Mouse (Mus musculus) midbrain, embryonic 14.5 days (tissue): ENCODE measurements around the gene Casq1. TPM values are rescaled to one million over a fixed set of nuclear protein-coding genes. Genes with fewer than 3 reads are reported as not detected.
A peak's percentile ranks its signal among the peaks of the same experiment; 100 is the strongest.

Source experiments
- ATAC-seq: fragments of 200-750 bp; cut with Nextera tagmentation; 2 replicates; pipeline ENCODE4 v1.8.0; 2017; ENCODE audit warnings: moderate number of reproducible peaks, moderate library complexity; ENCODE audit not compliant: low FRiP score, low TSS enrichment
- DNase-seq: peaks from one replicate; pipeline ENCODE4 v3.0.0-alpha.2; 2015
- H3K27ac ChIP-seq: fragments of 300-500 bp; sonication (generic); replicated peaks from 2 replicates; pipeline ENCODE4 v1.5.1; 2014; ENCODE audit warnings: mild to moderate bottlenecking, low read depth, low read length, moderate library complexity
- H3K27me3 ChIP-seq: fragments of 300-500 bp; sonication (generic); 2 replicates; pipeline ENCODE4 v1.6.1; 2014; ENCODE audit warnings: low read length, control low read depth, mixed read lengths; ENCODE audit not compliant: control insufficient read depth, insufficient read depth
- H3K36me3 ChIP-seq: fragments of 300-500 bp; sonication (generic); 2 replicates; pipeline ENCODE4 v1.6.1; 2014; ENCODE audit warnings: low read length, control low read depth; ENCODE audit not compliant: control insufficient read depth, insufficient read depth
- H3K4me1 ChIP-seq: fragments of 300-500 bp; sonication (generic); 2 replicates; pipeline ENCODE4 v1.6.1; 2014; ENCODE audit warnings: mild to moderate bottlenecking, antibody characterized with exemption, low read length, control low read depth; ENCODE audit not compliant: control insufficient read depth, insufficient read depth
- H3K4me2 ChIP-seq: fragments of 300-500 bp; sonication (generic); 2 replicates; pipeline ENCODE4 v1.6.1; 2014; ENCODE audit warnings: mild to moderate bottlenecking, low read length, moderate library complexity
- H3K4me3 ChIP-seq: fragments of 300-500 bp; sonication (generic); replicated peaks from 2 replicates; pipeline ENCODE4 v1.5.1; 2014; ENCODE audit warnings: low read depth, low read length
- H3K9ac ChIP-seq: fragments of 300-500 bp; sonication (generic); replicated peaks from 2 replicates; pipeline ENCODE4 v1.6.1; 2014; ENCODE audit warnings: mild to moderate bottlenecking, low read length, moderate library complexity
- H3K9me3 ChIP-seq: fragments of 300-500 bp; sonication (generic); 2 replicates; pipeline ENCODE4 v1.6.1; 2016; ENCODE audit warnings: low read length, control low read depth, mixed read lengths; ENCODE audit not compliant: control insufficient read depth
- WGBS: fragments of 180-500 bp; shearing (Covaris S2); extraction: QIAGEN DNeasy Blood & Tissue Kit; methylation state at CpG from one replicate; pipeline ENCODE4 v1.1.7; 2014; 5-methylcytosine and 5-hydroxymethylcytosine counted together
- polyA plus RNA-seq: library from polyadenylated mRNA; unstranded; fragments of >200 nt; fragmentation: Nextera tagmentation; extraction: Ambion mirVana; gene quantifications from 2 replicates; pipeline ENCODE4 v1.2.1, GENCODE M21; 2014

Gene Casq1
- polyA plus RNA-seq, 1 experiment from 2014 or later, result 2.3 TPM

GRCm38 (mm10) chr1:172202894-172203522 lies 16.7 kb downstream of the Casq1 start:
- Histone ChIP-seq H3K9ac (peak overlapping the region; percentile 46; the same call in 1 of the 2 replicates), H3K4me3 (peak overlapping the region; percentile 80; the same call in 1 of the 2 replicates), H3K27me3 (no peaks in the 10 kb centered on the region), H3K4me2 (peak overlapping the region; percentile 81), H3K27ac (peak overlapping the region; percentile 91), H3K4me1 (peaks cover 68% of the 10 kb centered on the region), H3K36me3 (peaks cover 26% of the 10 kb centered on the region), H3K9me3 (no peaks in the 10 kb centered on the region)
- 5% methylated on average over 2 of the region's 2 CpGs for whole genome bisulfite sequencing
- ATAC-seq (peak; percentile 22), DNase-seq (peak; percentile 84)

- no peak for ATAC-seq
- Histone ChIP-seq H3K4me1 (peaks cover 65% of the 10 kb centered on the region), H3K4me2 (peak overlapping the region; percentile 81), H3K27ac (peak overlapping the region; percentile 91), H3K27me3 (no peaks in the 10 kb centered on the region), H3K36me3 (peaks cover 33% of the 10 kb centered on the region), H3K9me3 (no peaks in the 10 kb centered on the region), H3K4me3 (peak overlapping the region; percentile 19; the same call in 1 of the 2 replicates), H3K9ac (peak overlapping the region; percentile 46; the same call in 1 of the 2 replicates)
- peak; percentile 77 for DNase-seq
- 5% methylated on average over 14 of the region's 14 CpGs for WGBS
These were observed 17.4 kb downstream of the Casq1 start for GRCm38 (mm10) chr1:172201967-172202880.

GRCm38 (mm10) chr1:172200871-172201447 lies 18.7 kb downstream of the Casq1 start:
- Histone ChIP-seq H3K27me3 (no peaks in the 10 kb centered on the region), H3K9ac (peak overlapping the region; percentile 17; the same call in 1 of the 2 replicates), H3K4me2 (peak overlapping the region; percentile 81), H3K36me3 (peaks cover 46% of the 10 kb centered on the region), H3K27ac (peak overlapping the region; percentile 91), H3K4me1 (peaks cover 59% of the 10 kb centered on the region), H3K9me3 (no peaks in the 10 kb centered on the region), H3K4me3 (no peak overlapping the region; the same call in 1 of the 2 replicates)
- DNase-seq (peak; percentile 93), ATAC-seq (peak; percentile 64)
- WGBS, result 2% methylated on average over 7 of the region's 7 CpGs

GRCm38 (mm10) chr1:172200161-172200560 lies 19.5 kb downstream of the Casq1 start:
- Histone ChIP-seq H3K9ac (no peak overlapping the region; the same call in 1 of the 2 replicates), H3K36me3 (peaks cover 54% of the 10 kb centered on the region), H3K4me2 (peak overlapping the region; percentile 81), H3K4me1 (peaks cover 53% of the 10 kb centered on the region), H3K4me3 (no peak overlapping the region), H3K27ac (peak overlapping the region; percentile 91), H3K9me3 (no peaks in the 10 kb centered on the region), H3K27me3 (no peaks in the 10 kb centered on the region)
- 65% methylated on average over 5 of the region's 5 CpGs for WGBS
- no peak for DNase-seq
- ATAC-seq, result no peak

GRCm38 (mm10) chr1:172198996-172199395 lies 20.7 kb downstream of the Casq1 start:
- no peak overlapping the region for H3K4me3 ChIP-seq
- no peaks in the 10 kb centered on the region for H3K9me3 ChIP-seq
- H3K27ac ChIP-seq, result no peak overlapping the region
- no peak for DNase-seq
- H3K27me3 ChIP-seq, result no peaks in the 10 kb centered on the region
- H3K9ac ChIP-seq, result no peak overlapping the region
- H3K4me1 ChIP-seq, result peaks cover 42% of the 10 kb centered on the region
- peaks cover 63% of the 10 kb centered on the region for H3K36me3 ChIP-seq
- 92% methylated on average over 4 of the region's 4 CpGs for WGBS
- no peak for ATAC-seq
- H3K4me2 ChIP-seq, result no peak overlapping the region

GRCm38 (mm10) chr1:172198316-172198715 lies 21.4 kb downstream of the Casq1 start:
- 0 out of 2 replicates have a peak overlapping the region, but pooled peaks have one; percentile 6 for H3K27ac ChIP-seq
- no peaks in the 10 kb centered on the region for H3K9me3 ChIP-seq
- H3K9ac ChIP-seq, result no peak overlapping the region
- peaks cover 35% of the 10 kb centered on the region for H3K4me1 ChIP-seq
- peaks cover 70% of the 10 kb centered on the region for H3K36me3 ChIP-seq
- H3K4me3 ChIP-seq, result no peak overlapping the region
- ATAC-seq (no peak), DNase-seq (no peak)
- H3K4me2 ChIP-seq, result no peak overlapping the region
- no peaks in the 10 kb centered on the region for H3K27me3 ChIP-seq
- WGBS, result 85% methylated on average over 7 of the region's 8 CpGs

- peaks cover 30% of the 10 kb centered on the region for H3K4me1 ChIP-seq
- no peaks in the 10 kb centered on the region for H3K9me3 ChIP-seq
- no peaks in the 10 kb centered on the region for H3K27me3 ChIP-seq
- H3K27ac ChIP-seq, result 0 out of 2 replicates have a peak overlapping the region, but pooled peaks have one; percentile 6
- H3K4me2 ChIP-seq, result no peak overlapping the region
- DNase-seq (no peak), ATAC-seq (no peak)
- H3K9ac ChIP-seq, result no peak overlapping the region
- WGBS, result 74% methylated on average over 5 of the region's 5 CpGs
- no peak overlapping the region for H3K4me3 ChIP-seq
- H3K36me3 ChIP-seq, result peaks cover 70% of the 10 kb centered on the region
These were observed 21.8 kb downstream of the Casq1 start for GRCm38 (mm10) chr1:172197851-172198250.

GRCm38 (mm10) chr1:172197146-172197545 lies 22.5 kb downstream of the Casq1 start:
- Histone ChIP-seq H3K4me3 (no peak overlapping the region), H3K4me2 (no peak overlapping the region), H3K4me1 (peaks cover 23% of the 10 kb centered on the region), H3K27me3 (no peaks in the 10 kb centered on the region), H3K27ac (no peak overlapping the region), H3K9me3 (no peaks in the 10 kb centered on the region), H3K36me3 (peaks cover 76% of the 10 kb centered on the region), H3K9ac (no peak overlapping the region)
- DNase-seq, result no peak
- ATAC-seq, result no peak
- WGBS, result 96% methylated on average over 3 of the region's 3 CpGs
